Mouse (Mus musculus): ENCODE measurements at regions not wholly inside any gene's neighbourhood (a gene's known extent, or its start where the extent isn't known, plus 50 kb on each side); places are given as distances from the start of the nearest gene placed in this dataset.

DNA sequence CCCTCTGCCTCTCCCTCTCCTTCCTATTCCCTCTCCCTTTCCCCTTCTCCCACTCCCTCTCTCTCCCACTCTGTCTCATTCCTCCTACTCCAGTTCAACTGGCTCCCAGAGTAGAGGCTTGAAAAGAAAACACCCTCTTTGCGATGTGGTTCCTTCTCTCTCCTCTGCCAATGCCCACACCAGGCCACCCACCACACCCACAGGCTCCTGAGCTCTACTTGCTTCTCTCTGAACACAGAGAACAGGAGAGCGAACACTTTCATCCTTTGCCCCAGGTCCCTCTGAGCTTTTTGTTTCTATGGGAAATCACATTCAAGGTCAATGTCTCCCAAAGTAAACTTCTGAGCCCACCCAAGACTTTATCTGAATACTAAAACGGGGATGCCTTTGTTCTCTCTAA is 155.8 kb downstream of the Insig2 start:
- DNase-seq (ENCODE audit: low spot score), result no peak

DNA sequence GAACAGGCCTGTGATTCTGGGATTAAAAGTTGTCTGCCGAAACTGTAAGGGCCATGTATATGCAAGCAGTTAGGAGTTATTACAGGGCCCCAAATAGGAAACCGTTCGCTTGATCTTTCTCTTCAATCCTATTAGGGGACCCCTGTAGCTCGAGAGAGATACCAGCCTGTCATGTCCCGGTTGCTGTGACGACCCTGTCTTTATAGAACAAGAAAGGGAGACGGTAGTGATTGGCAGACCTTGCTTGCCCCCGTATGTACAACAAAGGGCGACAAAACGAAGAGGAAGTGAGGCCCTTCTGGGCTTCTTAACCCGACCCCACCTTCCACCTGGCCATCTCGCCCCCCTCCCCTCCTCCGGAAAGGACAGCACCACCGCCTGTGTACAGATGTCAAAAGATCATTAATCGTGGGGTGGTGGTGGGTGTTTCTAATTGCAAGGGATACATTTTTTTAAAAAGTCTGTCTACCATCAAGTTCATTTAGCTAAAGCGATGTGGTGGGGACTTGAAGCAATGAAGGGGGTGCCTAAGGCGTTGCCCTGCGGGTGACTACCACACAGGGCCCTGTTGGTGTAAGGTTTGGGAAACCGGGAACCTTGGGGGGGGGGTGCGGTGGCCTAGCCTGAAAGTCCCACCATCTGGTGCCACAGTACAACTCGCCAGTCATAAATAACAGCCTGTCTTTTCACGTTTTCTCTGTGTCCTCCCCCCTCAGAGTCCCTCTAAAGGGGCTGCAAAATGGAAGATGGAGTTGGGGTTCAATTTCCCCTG is 155.1 kb downstream of the Insig2 start:
- no peak for DNase-seq (ENCODE audit: low spot score)

DNA sequence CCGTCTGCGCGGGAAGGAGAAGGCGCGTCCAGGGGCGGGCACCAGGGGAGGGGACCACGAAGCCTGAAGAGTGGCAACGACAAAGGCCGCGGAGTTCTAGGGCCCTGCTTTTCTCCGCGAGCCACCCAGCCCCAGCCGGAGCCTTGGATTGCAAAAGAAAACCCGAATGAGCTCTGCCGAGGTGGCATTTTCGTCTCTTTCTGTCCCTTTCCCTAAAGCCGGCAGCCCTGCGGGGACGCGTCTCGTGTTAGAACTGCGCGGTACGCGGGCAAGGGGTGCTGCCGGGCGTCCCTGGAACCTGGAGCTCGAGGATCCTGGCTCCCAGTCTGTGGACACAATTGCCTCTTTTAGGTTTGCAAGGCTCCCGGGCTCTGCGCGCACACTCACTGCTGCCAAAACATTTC is 154.5 kb downstream of the Insig2 start:
- DNase-seq (ENCODE audit: low spot score), result no peak

DNA sequence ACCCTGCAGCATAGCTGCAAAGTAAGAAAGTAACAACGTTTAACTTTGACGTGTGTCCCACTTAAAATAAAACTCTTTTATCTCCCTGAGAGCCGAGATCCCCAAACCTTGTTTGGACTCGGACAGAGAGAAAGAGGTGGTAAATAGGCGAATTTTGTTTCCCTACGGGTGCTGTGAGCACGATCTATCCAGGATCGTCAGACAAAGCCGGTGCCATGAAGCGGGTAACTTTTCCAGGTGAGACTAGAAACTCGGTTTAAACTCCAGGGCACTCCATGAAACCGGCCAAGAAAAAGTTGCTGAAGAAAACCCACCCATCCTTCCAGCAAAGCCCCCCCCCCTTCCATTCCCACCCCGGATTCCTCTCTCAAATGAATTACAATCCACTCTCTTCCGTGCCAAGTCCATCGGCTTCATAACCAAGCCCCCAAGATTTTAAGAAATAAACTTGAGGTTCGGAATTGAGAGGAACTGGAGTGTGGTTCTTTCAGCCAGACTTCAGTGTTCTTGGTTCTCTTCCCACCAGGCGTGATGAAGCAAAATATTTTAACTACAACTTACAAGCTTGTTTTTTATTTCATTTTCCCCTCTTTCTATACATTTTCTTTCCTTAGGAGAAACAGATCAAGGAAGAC is 153.7 kb downstream of the Insig2 start:
- no peak for DNase-seq (ENCODE audit: low spot score)

DNA sequence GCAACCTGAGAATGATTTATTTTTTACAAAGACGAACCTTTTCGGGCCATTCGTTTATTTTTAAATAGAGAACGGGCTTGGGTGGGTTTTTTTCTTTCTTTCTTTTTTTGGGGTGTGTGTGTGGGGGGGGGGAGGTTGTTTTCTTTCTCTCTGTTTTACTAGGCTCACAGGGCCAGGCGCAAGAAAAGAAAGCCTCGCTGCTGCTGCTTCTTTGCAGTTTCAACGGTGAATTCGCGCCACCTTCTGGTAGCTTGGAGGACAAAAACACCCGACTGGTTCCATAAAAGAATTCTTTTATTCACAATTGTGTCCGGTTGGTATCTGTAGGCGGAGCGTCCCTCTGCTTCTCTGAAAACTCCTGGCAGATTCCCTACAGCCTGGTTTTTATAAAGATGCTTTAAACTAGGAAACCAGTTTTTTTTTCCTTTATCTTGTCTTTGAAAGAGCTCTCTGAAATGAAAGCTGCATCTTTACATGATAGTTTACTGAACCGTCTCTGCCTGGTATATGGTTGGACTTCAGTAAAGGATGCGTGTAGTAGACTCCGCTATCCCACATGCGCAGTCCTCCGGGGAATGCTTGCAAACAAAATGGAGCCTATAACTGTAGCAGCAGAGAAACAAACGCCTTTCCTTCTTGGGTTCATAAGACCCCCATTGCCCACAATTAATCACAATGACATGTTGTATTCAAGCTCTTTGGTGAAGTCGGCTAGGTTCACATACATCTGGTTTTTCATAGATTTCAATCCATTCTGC is 151.9 kb downstream of the Insig2 start:
- DNase-seq (ENCODE audit: low spot score), result peak; percentile 68

DNA sequence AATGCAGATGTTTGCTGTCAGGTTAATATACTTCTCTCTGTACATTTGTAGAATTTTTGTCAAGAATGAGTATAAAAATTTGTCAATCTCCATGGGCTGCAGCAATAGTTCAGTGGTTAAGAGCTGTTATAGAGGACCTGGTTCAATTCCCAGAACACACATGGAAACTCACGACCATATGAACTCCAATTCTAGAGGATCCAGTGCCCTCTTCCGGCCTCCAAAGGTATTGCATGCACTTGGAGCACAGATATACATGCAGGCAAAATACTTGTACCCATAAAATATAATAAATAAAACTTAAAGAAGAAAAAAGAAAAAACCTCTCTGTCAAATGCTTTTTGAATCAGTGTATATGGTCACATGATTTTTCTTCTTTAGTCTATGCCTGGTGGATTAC is 143.5 kb downstream of the Insig2 start:
- DNase-seq (ENCODE audit: low spot score), result no peak

DNA sequence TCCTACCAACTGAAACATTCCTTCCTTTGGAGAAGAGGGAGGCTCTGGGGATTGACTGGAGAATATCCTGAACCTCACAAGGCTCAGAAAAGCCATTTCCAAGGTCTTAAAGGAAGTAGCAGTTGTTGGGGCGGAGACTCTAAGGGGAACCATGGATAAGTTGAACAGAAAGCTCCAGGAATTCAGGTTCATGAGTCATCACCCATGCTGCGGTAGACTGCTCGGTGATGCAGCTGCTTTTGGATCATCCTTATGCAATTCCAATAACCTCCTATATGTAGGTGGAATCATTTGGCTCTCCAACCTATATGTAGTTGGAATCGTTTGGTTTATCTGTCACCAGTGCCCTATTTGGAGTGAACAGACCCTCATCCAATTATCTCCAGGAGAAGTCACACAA is 137.6 kb downstream of the Insig2 start:
- DNase-seq (ENCODE audit: low spot score), result no peak

DNA sequence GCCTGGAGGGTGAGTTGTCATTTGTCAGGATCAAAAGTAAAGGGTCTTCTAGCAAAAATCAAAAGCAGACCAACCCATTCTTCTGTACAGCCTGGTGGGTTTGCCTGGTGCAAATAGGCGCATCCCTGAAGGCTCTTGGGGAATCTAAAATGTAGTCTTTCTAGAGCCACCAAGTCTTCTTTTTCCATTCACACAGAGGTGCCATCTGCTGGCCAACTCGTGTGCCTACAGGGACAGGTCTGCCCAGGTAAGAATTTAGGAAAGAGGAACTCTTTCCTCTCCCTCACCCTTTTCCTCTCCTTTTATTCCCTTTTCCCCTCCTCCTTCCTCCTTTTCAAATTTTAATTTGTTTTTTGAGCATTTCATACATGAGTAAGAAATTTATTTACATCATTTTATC is 116.5 kb downstream of the Insig2 start:
- DNase-seq (ENCODE audit: low spot score), result no peak

DNA sequence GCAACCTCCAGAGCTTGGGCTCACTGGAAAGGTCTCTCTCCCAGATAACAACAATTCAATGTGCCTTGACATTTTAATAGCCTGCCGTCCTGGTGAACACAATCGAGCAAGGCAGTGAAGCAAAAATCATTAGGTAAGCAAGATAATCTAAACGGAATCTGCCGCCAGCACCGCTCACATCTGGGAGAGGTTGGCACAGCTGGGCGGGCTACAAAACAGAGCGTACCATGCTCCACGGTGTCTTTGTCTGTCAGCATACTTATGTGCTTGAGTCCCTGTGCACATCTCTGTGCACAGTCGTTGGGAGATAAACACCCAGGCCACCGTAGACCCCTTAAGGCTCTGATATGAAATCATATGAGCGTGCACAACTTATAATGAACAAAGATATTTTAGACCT is 108.1 kb downstream of the Insig2 start:
- no peak for DNase-seq (ENCODE audit: low spot score)

DNA sequence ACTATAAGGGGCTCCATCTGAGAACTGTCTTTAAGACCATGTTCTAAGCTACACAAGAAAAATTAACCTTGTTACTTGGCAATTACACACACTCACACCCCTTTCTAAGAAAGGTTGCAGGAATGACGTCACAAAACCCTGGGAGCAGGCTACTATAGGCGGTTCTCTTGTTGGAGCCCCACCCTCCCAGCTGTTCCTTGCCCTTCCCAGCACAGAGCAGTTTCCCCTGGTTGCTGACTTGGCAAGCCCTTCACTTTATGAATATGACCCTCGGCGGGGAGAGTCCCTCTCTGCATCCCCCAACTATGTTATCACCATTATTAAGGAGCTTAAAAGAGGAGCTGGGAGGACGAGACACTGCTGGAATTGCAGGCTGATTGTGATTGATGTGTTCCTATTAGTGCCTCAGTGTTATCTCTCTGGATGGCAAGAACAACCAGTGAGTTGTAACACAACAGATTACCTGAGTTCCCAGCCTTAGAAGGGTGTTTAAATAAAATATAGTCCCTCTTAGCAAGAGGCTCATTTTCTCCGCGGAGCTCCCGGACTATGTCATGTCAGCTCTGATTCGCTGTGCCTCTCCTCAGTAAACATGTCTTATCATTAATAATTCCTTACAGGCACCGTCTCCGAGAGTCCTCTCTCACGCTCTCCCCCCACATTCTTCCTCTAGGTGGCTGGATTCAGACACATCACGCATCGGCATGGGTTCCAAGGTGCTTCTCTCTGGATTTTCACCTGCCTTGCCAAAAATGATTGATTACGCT is 105.7 kb downstream of the Insig2 start:
- DNase-seq (ENCODE audit: low spot score), result no peak

DNA sequence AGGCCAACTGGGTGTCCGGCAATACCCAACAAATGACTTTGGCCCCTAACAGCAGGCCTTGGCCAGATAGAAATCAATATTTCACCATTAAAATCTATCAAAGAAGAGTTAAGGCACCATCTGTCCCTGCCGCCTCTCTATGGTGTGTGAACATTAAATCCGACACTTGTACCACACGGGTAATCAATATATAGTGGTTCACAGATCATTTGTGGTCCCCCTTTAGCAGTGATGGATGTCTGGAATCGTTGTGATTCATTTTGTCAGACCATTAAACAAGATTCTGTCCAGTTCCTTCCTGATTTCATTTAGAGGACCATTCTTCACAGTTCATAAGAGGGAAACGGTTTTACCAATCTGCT is 105.2 kb downstream of the Insig2 start:
- no peak for DNase-seq (ENCODE audit: low spot score)

DNA sequence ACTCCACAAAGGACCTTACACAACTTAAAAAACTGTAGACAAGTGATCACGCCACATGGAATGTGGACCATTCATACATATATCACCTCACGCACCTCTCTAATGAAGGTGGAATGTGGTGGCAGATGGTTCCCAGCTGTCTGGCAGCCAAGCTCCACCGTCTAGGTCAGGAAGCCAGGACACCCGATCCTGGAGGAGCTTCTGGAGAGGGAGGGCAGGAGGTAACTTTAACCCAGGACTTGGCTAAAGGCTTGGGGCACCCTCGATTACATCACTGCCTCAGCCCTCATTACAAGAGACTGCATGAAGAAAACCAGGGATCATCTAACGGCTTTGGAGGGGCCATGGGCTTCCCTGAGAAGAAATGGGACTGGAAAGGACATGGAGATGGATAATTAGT is 88.8 kb downstream of the Insig2 start:
- no peak for DNase-seq (ENCODE audit: low spot score)

DNA sequence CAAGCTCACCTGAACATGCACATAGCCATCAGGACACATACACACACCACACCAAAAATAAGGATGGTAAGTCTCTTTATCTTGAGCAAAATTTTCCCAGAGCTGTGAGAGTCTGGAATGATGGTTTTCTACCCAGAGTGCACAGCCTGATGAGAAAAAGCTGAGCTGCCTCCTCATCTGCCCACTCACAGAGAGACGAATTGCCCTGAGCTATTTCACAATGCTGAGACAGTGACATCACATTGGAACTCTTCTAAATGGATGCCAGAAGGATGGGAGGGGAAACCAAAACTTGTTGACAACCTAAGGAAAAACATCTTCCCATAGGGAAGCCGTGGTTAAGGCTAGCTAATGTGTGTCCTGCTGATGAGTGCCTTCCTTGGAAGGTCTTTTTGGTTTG is 84.8 kb downstream of the Insig2 start:
- DNase-seq (ENCODE audit: low spot score), result no peak

DNA sequence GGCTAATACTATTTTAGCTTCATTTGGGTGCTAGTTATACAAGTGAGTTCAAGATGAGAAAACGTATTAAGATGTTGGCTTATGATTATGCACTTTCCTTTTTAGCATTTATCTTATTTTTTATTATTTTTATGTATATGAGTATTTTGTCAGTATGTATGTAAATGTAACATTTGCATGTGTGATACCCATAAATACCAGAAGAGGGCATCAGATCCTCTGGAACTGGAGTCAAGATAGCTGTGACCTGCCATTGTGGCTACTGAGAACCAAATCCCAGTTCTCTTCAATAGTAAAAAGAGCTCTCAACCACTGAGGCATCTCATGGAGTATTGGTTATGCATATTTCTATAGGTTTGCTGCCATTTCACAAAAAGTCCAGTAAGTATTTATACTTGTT is 83.3 kb downstream of the Insig2 start:
- no peak for DNase-seq (ENCODE audit: low spot score)

DNA sequence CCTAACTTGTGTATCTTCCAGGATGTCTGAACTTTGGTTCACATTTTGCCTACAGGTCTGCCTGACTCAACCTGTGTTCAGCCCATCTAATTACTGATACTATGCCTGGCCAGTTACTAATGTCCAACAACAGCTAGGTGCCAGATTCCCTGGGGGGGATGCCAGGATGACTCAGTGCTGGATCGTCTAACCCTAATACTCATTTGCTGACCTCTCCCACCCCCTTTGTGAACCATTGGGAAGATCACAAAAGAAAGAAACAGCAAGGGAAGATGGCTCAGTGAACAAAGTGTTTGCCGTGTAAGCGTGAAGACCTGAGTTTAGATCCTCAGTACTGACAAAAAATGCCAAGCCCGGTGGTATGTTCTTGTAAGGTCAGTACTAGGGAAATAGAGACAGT is 81.7 kb downstream of the Insig2 start:
- no peak for DNase-seq (ENCODE audit: low spot score)

DNA sequence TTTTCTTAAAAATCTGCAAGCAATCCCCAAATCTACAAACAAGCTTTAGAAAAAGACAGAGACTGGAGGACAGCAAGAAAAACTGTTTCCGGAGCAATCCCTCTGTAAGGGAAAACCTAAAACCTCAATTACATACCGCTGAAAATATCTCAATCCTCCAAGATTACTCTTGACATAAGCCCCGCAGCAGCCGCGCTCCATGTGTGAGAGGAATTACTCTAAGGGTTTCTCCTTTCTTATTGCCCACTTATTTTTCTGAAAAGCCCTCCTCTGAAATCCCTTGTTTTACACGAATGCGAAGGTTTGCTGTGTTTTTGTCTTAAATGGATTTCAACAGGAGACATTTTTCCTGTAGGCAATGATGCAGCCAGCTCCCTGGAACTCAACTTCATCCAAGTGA is 80.3 kb downstream of the Insig2 start:
- no peak for DNase-seq (ENCODE audit: low spot score)

DNA sequence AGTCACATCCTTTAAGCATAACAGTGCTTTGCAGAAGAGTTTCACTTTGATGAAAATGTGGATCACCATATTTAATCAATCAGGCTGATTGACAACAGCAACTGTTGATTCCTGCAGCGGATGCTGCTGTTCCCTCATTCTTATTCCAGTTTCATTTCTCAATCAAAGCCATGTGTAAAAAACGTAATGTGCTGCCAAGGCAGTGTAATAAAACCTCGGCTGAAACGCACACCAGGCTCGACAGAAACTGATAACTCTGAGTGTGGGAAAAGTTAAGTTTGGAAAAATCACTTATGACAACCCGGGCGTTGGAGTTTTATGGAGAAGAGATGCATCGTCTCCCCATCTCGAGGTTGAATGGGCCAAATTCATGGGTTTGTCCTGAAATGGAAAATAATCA is 78.2 kb downstream of the Insig2 start:
- no peak for DNase-seq (ENCODE audit: low spot score)

Measured in ovary, postnatal 14 days (tissue).